In genomic region chr7:29521841-29522575, GRCm38 (mm10) we compare ENCODE assay signal across 8 mouse cellular contexts. TPM values are rescaled to one million over a fixed set of nuclear protein-coding genes. Genes with fewer than 3 reads are reported as not detected.
DNase-seq lines count a peak whose midpoint lies in the region; ATAC-seq and TF ChIP-seq lines count a peak whose summit lies in the region.
"Had no signal": no experiment of that assay in that cellular context is flagged by ENCODE, and none has a peak within 500 bp of the region (broad histone marks: within the 10 kb centered on the region; RNA-seq: fewer than 3 reads in every experiment).

No protein-coding gene starts in this region.

- H3K9me3 ChIP-seq in E14TG2a.4 (ENCODE audit: low read length), result peaks cover 5% of the 10 kb centered on the region; the same call in 1 of the 2 replicates
- H3K9me3 ChIP-seq: liver, embryonic 15.5 days had no signal

- H3K27ac ChIP-seq in cortical plate, adult 2 months (ENCODE audit: insufficient read depth, low read length), result no peak overlapping the region
- H3K27ac ChIP-seq: liver, embryonic 15.5 days had no signal

- peak; percentile 87 for TF ChIP-seq CTCF in E14TG2a.4 (conservative IDR thresholded peaks at IDR 0.05; ENCODE audit: low read length)
- TF ChIP-seq CTCF in cortical plate, adult 2 months (IDR thresholded peaks at IDR 0.05; ENCODE audit: extremely low read depth, insufficient read depth, low read length), result peak; percentile 99

- no peak overlapping the region for H3K4me3 ChIP-seq in E14TG2a.4 (replicated peaks; ENCODE audit: low read length)
- H3K4me3 ChIP-seq in cortical plate, adult 2 months (ENCODE audit: insufficient read depth, low read length), result no peak overlapping the region
- H3K4me3 ChIP-seq: liver, embryonic 15.5 days had no signal

- ATAC-seq in megakaryocyte-erythroid progenitor cell, adult 5-6 weeks (replicated peaks; ENCODE audit: low FRiP score, low TSS enrichment, poor library complexity, severe bottlenecking), result 0 out of 2 replicates have a peak, but pooled peaks have one; percentile 50

- DNase-seq in ZHBTc4 (ENCODE audit: low read depth, low spot score), result peak; percentile 83
- peak; percentile 82 for DNase-seq in heart, adult 8-10 months (ENCODE audit: low spot score)
- peak; percentile 77 to 89 for DNase-seq in layer of hippocampus, postnatal 14 days (ENCODE audit: low spot score in 2 of 2)
- peak; percentile 46 to 66 for DNase-seq in spleen, postnatal 14 days (ENCODE audit: low spot score in 2 of 2)

- no peaks in the 10 kb centered on the region for H3K36me3 ChIP-seq in E14TG2a.4 (ENCODE audit: insufficient read depth, low read length)
- H3K36me3 ChIP-seq: liver, embryonic 15.5 days had no signal

- no peak for TF ChIP-seq POLR2A in cortical plate, adult 2 months (IDR thresholded peaks at IDR 0.05; ENCODE audit: extremely low read depth, insufficient read depth, low read length)

- H3K27me3 ChIP-seq in E14TG2a.4 (ENCODE audit: insufficient read depth, low read length), result no peaks in the 10 kb centered on the region
- H3K27me3 ChIP-seq: liver, embryonic 15.5 days had no signal

- H3K4me1 ChIP-seq in E14TG2a.4 (replicated peaks; ENCODE audit: low read depth, low read length), result peaks cover 19% of the 10 kb centered on the region
- no peaks in the 10 kb centered on the region for H3K4me1 ChIP-seq in cortical plate, adult 2 months (ENCODE audit: control insufficient read depth, insufficient read depth, low read length)

RNA-seq across cellular contexts. Expression of gene Sipa1l3, which starts 3.6 kb away (rescaled TPM):
- polyA plus RNA-seq in cortical plate, adult 2 months (2012; rRNA removed), result 35.4 and 41.9 TPM in 2 replicates
- total RNA-seq in heart, adult 8-10 months (2022), result 10 to 100 TPM in 1 of 4 experiments, 1 to 10 TPM in 3; 6.8 to 10.3 (median 8.2) TPM
- total RNA-seq in layer of hippocampus, postnatal 14 days (2021), result 100 to 1,000 TPM; 166 to 185 TPM
- 48.5 and 56.1 TPM in 2 replicates for total RNA-seq in megakaryocyte-erythroid progenitor cell, adult 5-6 weeks (2014; fragmentation: Nextera tagmentation)
- total RNA-seq in megakaryocyte-erythroid progenitor cell, adult 5-6 weeks (2017), result 6.2 and 7.0 TPM in 2 replicates
